Mouse (Mus musculus): ENCODE measurements around the gene Ms4a1. TPM values are rescaled to one million over a fixed set of nuclear protein-coding genes. Genes with fewer than 3 reads are reported as not detected.

Gene Ms4a1
- polyA plus RNA-seq, 1 experiment from 2014 or later: 0.12 TPM

DNA sequence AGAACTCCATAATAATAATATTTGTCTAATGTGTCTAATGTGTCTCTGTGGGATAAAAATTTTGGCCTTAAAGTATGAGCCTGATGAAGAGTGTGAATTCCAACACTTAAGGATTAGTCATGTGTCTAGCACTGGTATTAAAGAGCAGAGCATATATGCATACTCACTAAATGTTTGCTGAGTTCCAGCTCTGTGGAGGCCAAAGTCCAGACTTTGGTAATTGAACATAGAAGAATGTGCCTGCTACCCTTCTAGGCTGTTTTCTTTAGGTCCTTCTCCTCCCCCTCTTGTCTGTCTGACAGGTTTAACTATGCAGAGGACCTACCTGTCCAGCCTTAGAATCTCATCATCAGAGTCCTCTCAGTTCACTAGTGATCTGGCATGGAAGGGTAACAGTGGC lies 30.2 kb downstream of the Ms4a1 start:
- Histone ChIP-seq H3K9me3 (ENCODE audit: control insufficient read depth, low read depth, low read length) (no peaks in the 10 kb centered on the region), H3K36me3 (ENCODE audit: control insufficient read depth, insufficient read depth, low read length) (no peaks in the 10 kb centered on the region), H3K4me2 (replicated peaks; ENCODE audit: low read depth, low read length) (no peak overlapping the region), H3K4me3 (ENCODE audit: low read depth, low read length) (no peak overlapping the region), H3K27me3 (ENCODE audit: control insufficient read depth, insufficient read depth, low read length) (no peaks in the 10 kb centered on the region), H3K27ac (ENCODE audit: low read length) (no peak overlapping the region; the same call in 1 of the 2 replicates), H3K4me1 (ENCODE audit: control insufficient read depth, insufficient read depth, low read length) (no peaks in the 10 kb centered on the region), H3K9ac (replicated peaks; ENCODE audit: low read depth, low read length) (no peak overlapping the region)
- ATAC-seq (ENCODE audit: insufficient number of reproducible peaks, insufficient read depth, low FRiP score, low read depth): no peak

DNA sequence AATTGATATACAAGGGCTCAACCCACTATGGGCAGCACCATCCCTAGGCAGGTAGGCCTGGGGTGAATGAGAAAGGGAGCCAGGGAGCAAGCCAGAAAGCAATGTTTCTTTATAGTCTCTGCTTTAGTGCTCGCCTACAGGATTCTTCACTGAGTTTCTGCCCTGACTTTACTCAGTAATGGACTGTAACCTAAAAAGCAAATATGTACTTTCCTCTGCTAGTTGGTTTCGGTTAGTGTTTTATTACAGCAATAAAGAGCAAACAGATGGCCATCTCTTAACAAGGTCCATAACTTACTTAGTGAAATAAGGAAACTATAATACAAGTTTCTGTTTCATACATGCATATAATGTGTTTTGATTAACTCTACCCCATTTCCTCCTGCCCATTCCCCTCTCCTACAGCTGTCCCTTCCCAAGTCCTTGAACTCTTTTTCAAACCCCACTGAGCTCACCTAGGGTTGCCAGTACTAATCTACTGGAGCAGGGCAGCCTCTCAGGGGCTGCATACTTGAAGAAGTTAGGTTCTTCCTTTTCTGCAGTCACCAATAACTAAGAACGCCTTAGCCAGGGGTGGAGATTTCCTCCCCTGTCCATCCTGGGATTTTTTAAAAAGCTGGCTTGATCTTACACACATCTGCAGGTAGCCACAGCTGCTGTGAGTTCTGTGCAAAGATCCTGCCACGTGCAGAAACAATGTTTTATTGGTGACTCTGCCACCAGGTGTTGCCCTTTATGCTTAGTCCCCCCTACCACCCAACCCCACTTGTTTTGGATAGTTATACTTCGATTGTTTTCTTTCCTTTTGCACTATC lies 30.9 kb downstream of the Ms4a1 start:
- Histone ChIP-seq H3K27ac (ENCODE audit: low read length) (no peak overlapping the region; the same call in 1 of the 2 replicates), H3K36me3 (ENCODE audit: control insufficient read depth, insufficient read depth, low read length) (no peaks in the 10 kb centered on the region), H3K9me3 (ENCODE audit: control insufficient read depth, low read depth, low read length) (no peaks in the 10 kb centered on the region), H3K4me3 (ENCODE audit: low read depth, low read length) (no peak overlapping the region), H3K9ac (replicated peaks; ENCODE audit: low read depth, low read length) (no peak overlapping the region), H3K4me2 (replicated peaks; ENCODE audit: low read depth, low read length) (no peak overlapping the region), H3K27me3 (ENCODE audit: control insufficient read depth, insufficient read depth, low read length) (no peaks in the 10 kb centered on the region), H3K4me1 (ENCODE audit: control insufficient read depth, insufficient read depth, low read length) (no peaks in the 10 kb centered on the region)
- ATAC-seq (ENCODE audit: insufficient number of reproducible peaks, insufficient read depth, low FRiP score, low read depth): peak; percentile 37; the same call in 1 of the 2 replicates
- 60% methylated on average over 5 of the region's 5 CpGs for WGBS

DNA sequence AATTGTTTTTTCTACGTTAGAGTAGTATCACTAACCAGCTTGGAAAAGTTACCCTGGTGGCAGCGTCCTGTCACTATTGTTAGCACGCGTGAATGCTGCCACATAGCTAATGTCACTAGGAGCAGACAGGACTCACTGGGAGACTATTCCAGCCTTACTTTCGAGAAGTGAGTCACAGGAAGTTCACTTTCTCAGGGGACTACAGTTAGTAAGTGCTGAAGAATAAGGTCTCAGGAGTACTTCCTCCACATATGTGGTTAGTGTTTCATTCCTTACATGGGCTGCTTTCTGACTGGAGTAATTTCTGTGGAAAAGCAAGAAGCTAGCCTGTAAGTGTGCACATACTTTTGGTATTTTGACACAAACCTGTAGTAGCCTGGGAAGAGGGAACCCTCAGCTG lies 31.8 kb downstream of the Ms4a1 start:
- Histone ChIP-seq H3K27ac (ENCODE audit: low read length) (no peak overlapping the region), H3K4me1 (ENCODE audit: control insufficient read depth, insufficient read depth, low read length) (no peaks in the 10 kb centered on the region), H3K4me2 (replicated peaks; ENCODE audit: low read depth, low read length) (no peak overlapping the region), H3K4me3 (ENCODE audit: low read depth, low read length) (no peak overlapping the region), H3K36me3 (ENCODE audit: control insufficient read depth, insufficient read depth, low read length) (no peaks in the 10 kb centered on the region), H3K9me3 (ENCODE audit: control insufficient read depth, low read depth, low read length) (no peaks in the 10 kb centered on the region), H3K27me3 (ENCODE audit: control insufficient read depth, insufficient read depth, low read length) (no peaks in the 10 kb centered on the region), H3K9ac (replicated peaks; ENCODE audit: low read depth, low read length) (no peak overlapping the region)
- WGBS: 78% methylated on average over 5 of the region's 5 CpGs
- ATAC-seq (ENCODE audit: insufficient number of reproducible peaks, insufficient read depth, low FRiP score, low read depth): no peak

DNA sequence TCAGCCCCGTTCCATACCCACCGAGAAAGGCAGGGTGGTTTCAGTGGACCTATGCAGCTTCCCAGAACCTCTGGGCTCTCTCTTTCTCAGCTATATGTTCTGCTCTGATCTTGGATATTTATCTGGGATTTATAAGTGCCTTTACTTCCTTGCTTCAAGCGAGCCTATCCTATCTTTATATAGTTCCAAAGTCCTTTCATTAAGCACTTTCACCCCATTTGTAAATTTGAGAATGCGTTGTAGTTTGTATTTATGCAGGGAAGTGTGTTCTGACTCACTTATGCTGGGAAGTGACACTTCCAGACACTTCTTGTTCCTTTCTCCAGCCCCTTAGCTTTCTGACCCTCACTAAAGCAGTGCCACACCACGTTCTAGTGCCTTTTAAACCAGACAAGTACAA lies 33.7 kb downstream of the Ms4a1 start, which contains the start of gene Ms4a12:
Gene Ms4a12 (minus strand): TSS at position 101 of the 400 bp plus-strand sequence.
- H3K27ac ChIP-seq (ENCODE audit: low read length): no peak within 1 kb of the TSS

More for the DNA sequence above, 33.7 kb downstream of the Ms4a1 start, which contains the start of gene Ms4a12:
- no peaks in the 10 kb centered on the region for H3K27me3 ChIP-seq (ENCODE audit: control insufficient read depth, insufficient read depth, low read length)
- no peak for ATAC-seq (ENCODE audit: insufficient number of reproducible peaks, insufficient read depth, low FRiP score, low read depth)
- no peak within 1 kb of the TSS for H3K4me2 ChIP-seq (replicated peaks; ENCODE audit: low read depth, low read length)
- H3K9me3 ChIP-seq (ENCODE audit: control insufficient read depth, low read depth, low read length): no peaks in the 10 kb centered on the region
- H3K4me1 ChIP-seq (ENCODE audit: control insufficient read depth, insufficient read depth, low read length): no peaks in the 10 kb centered on the region
- no peaks in the 10 kb centered on the region for H3K36me3 ChIP-seq (ENCODE audit: control insufficient read depth, insufficient read depth, low read length)
- no peak within 1 kb of the TSS for H3K9ac ChIP-seq (replicated peaks; ENCODE audit: low read depth, low read length)
- WGBS: 67% methylated on average over 5 of the region's 5 CpGs
- no peak within 1 kb of the TSS for H3K4me3 ChIP-seq (ENCODE audit: low read depth, low read length)

Other genes starting within 250 kb of the Ms4a1 start
- 0.35 TPM in 1 of 2 replicates, not detected in the other for gene Ms4a18, start 248.2 kb downstream of the Ms4a1 start, polyA plus RNA-seq (2014; fragmentation: Nextera tagmentation; extraction: Ambion mirVana)
- 9.1 and 9.8 TPM in 2 replicates for gene Ms4a8a, start 185.1 kb downstream of the Ms4a1 start, polyA plus RNA-seq (2014; fragmentation: Nextera tagmentation; extraction: Ambion mirVana)
- gene 1700017D01Rik, start 135.4 kb downstream of the Ms4a1 start, polyA plus RNA-seq (2014; fragmentation: Nextera tagmentation; extraction: Ambion mirVana): not detected in 2 replicates
- not detected in 2 replicates for gene 1700025F22Rik, start 100.9 kb downstream of the Ms4a1 start, polyA plus RNA-seq (2014; fragmentation: Nextera tagmentation; extraction: Ambion mirVana)
- not detected in 2 replicates for gene Ms4a13, start 69.5 kb downstream of the Ms4a1 start, polyA plus RNA-seq (2014; fragmentation: Nextera tagmentation; extraction: Ambion mirVana)
- not detected in 2 replicates for gene Ms4a12, start 33.8 kb downstream of the Ms4a1 start, polyA plus RNA-seq (2014; fragmentation: Nextera tagmentation; extraction: Ambion mirVana)
- gene Ms4a5, start 17.6 kb upstream of the Ms4a1 start, polyA plus RNA-seq (2014; fragmentation: Nextera tagmentation; extraction: Ambion mirVana): not detected in 2 replicates
- 0.08 TPM in 1 of 2 replicates, not detected in the other for gene Ms4a14, start 48.2 kb upstream of the Ms4a1 start, polyA plus RNA-seq (2014; fragmentation: Nextera tagmentation; extraction: Ambion mirVana)
- 6.0 and 6.7 TPM in 2 replicates for gene Ms4a7, start 69.9 kb upstream of the Ms4a1 start, polyA plus RNA-seq (2014; fragmentation: Nextera tagmentation; extraction: Ambion mirVana)
- 7.2 and 7.9 TPM in 2 replicates for gene Ms4a4a, start 109.3 kb upstream of the Ms4a1 start, polyA plus RNA-seq (2014; fragmentation: Nextera tagmentation; extraction: Ambion mirVana)
- gene Ms4a4c, start 138.5 kb upstream of the Ms4a1 start, polyA plus RNA-seq (2014; fragmentation: Nextera tagmentation; extraction: Ambion mirVana): 0.61 and 1.0 TPM in 2 replicates
- gene Ms4a4b, start 177.3 kb upstream of the Ms4a1 start, polyA plus RNA-seq (2014; fragmentation: Nextera tagmentation; extraction: Ambion mirVana): 0.35 and 0.77 TPM in 2 replicates
- 8.2 and 9.2 TPM in 2 replicates for gene Ms4a6c, start 203.1 kb upstream of the Ms4a1 start, polyA plus RNA-seq (2014; fragmentation: Nextera tagmentation; extraction: Ambion mirVana)
- not detected in 2 replicates for gene Gm8369, start 219.7 kb upstream of the Ms4a1 start, polyA plus RNA-seq (2014; fragmentation: Nextera tagmentation; extraction: Ambion mirVana)

Data from stomach, embryonic 14.5 days (tissue).